Mouse (Mus musculus) hindbrain, embryonic 10.5 days (tissue): ENCODE measurements around the gene Tnfaip6. TPM values are rescaled to one million over a fixed set of nuclear protein-coding genes. Genes with fewer than 3 reads are reported as not detected.

Source experiments
- DNase-seq: peaks from one replicate; pipeline ENCODE4 v3.0.0-alpha.2; 2017; ENCODE audit warnings: low spot score
- H3K27ac ChIP-seq: fragments of 300-500 bp; sonication (generic); 2 replicates; pipeline ENCODE4 v1.5.1; 2016; ENCODE audit warnings: mild to moderate bottlenecking, moderate library complexity
- H3K27me3 ChIP-seq: fragments of 300-500 bp; sonication (generic); 2 replicates; pipeline ENCODE4 v1.6.1; 2016; ENCODE audit warnings: mild to moderate bottlenecking; ENCODE audit not compliant: poor library complexity, insufficient read depth, severe bottlenecking
- H3K36me3 ChIP-seq: fragments of 300-500 bp; sonication (generic); 2 replicates; pipeline ENCODE4 v1.6.1; 2016; ENCODE audit warnings: mild to moderate bottlenecking, moderate library complexity
- H3K4me1 ChIP-seq: fragments of 300-500 bp; sonication (generic); replicated peaks from 2 replicates; pipeline ENCODE4 v1.6.1; 2016; ENCODE audit warnings: mild to moderate bottlenecking
- H3K4me3 ChIP-seq: fragments of 300-500 bp; sonication (generic); 2 replicates; pipeline ENCODE4 v1.5.1; 2016; ENCODE audit warnings: mild to moderate bottlenecking, moderate library complexity
- H3K9me3 ChIP-seq: fragments of 300-500 bp; sonication (generic); 2 replicates; pipeline ENCODE4 v1.6.1; 2016; ENCODE audit warnings: mild to moderate bottlenecking, moderate library complexity
- WGBS: fragments of 180-500 bp; shearing (Covaris S2); methylation state at CpG from one replicate; pipeline ENCODE4 v1.1.7; 2016; 5-methylcytosine and 5-hydroxymethylcytosine counted together
- polyA plus RNA-seq: library from polyadenylated mRNA; unstranded; fragments of >200 nt; fragmentation: Nextera tagmentation; extraction: Ambion mirVana; gene quantifications from 2 replicates; pipeline ENCODE4 v1.2.1, GENCODE M21; 2016

The Tnfaip6 gene
- polyA plus RNA-seq, 1 experiment from 2014 or later, result 28.6 TPM

- Histone ChIP-seq H3K27ac (no peak overlapping the region), H3K27me3 (no peaks in the 10 kb centered on the region), H3K9me3 (no peaks in the 10 kb centered on the region), H3K4me3 (no peak overlapping the region), H3K36me3 (peaks cover 13% of the 10 kb centered on the region), H3K4me1 (peaks cover 6% of the 10 kb centered on the region; the same call in 1 of the 2 replicates)
- DNase-seq, result no peak
Measured at GRCm38 (mm10) chr2:52057681-52058080, 19.9 kb downstream of the Tnfaip6 start.

GRCm38 (mm10) chr2:52068641-52069040, 30.8 kb downstream of the Tnfaip6 start:
- Histone ChIP-seq H3K27ac (no peak overlapping the region), H3K9me3 (no peaks in the 10 kb centered on the region), H3K4me3 (no peak overlapping the region), H3K27me3 (no peaks in the 10 kb centered on the region), H3K4me1 (peaks cover 17% of the 10 kb centered on the region), H3K36me3 (no peaks in the 10 kb centered on the region)
- WGBS, result 73% methylated on average over 1 of the region's 1 CpGs
- no peak for DNase-seq

GRCm38 (mm10) chr2:52070816-52071215, 33.0 kb downstream of the Tnfaip6 start:
- 85% methylated on average over 5 of the region's 5 CpGs for WGBS
- H3K9me3 ChIP-seq, result no peaks in the 10 kb centered on the region
- no peak overlapping the region for H3K27ac ChIP-seq
- H3K36me3 ChIP-seq, result peaks cover 18% of the 10 kb centered on the region
- H3K4me1 ChIP-seq, result peaks cover 28% of the 10 kb centered on the region
- H3K27me3 ChIP-seq, result no peaks in the 10 kb centered on the region
- no peak overlapping the region for H3K4me3 ChIP-seq
- no peak for DNase-seq

GRCm38 (mm10) chr2:52071241-52071991, 33.6 kb downstream of the Tnfaip6 start:
- WGBS, result 22% methylated on average over 13 of the region's 13 CpGs
- DNase-seq, result peak; percentile 10

GRCm38 (mm10) chr2:52072065-52072490, 34.3 kb downstream of the Tnfaip6 start:
- DNase-seq, result peak; percentile 62
- Histone ChIP-seq H3K4me1 (peaks cover 28% of the 10 kb centered on the region), H3K4me3 (peak overlapping the region; percentile 99), H3K27me3 (no peaks in the 10 kb centered on the region), H3K27ac (peak overlapping the region; percentile 98), H3K9me3 (no peaks in the 10 kb centered on the region), H3K36me3 (peaks cover 30% of the 10 kb centered on the region)
- 2% methylated on average over 10 of the region's 10 CpGs for WGBS

More at GRCm38 (mm10) chr2:52071241-52071991, 33.6 kb downstream of the Tnfaip6 start:
- H3K4me1 ChIP-seq, result peaks cover 28% of the 10 kb centered on the region
- no peaks in the 10 kb centered on the region for H3K27me3 ChIP-seq
- H3K27ac ChIP-seq, result peak overlapping the region; percentile 98
- peak overlapping the region; percentile 99 for H3K4me3 ChIP-seq
- H3K36me3 ChIP-seq, result peaks cover 24% of the 10 kb centered on the region
- no peaks in the 10 kb centered on the region for H3K9me3 ChIP-seq

GRCm38 (mm10) chr2:52072491-52073140, 34.8 kb downstream of the Tnfaip6 start, which contains the start of gene Rif1:
TSS of gene Rif1 (plus strand) at chr2:52072832.
- no peaks in the 10 kb centered on the region for H3K9me3 ChIP-seq
- no peaks in the 10 kb centered on the region for H3K27me3 ChIP-seq
- H3K4me1 ChIP-seq, result peaks cover 28% of the 10 kb centered on the region
- peak within 1 kb of the TSS; percentile 98 for H3K27ac ChIP-seq
- under 1% methylated on average over 70 of the region's 72 CpGs for WGBS
- DNase-seq, result peak; percentile 92
- H3K36me3 ChIP-seq, result peaks cover 36% of the 10 kb centered on the region
- H3K4me3 ChIP-seq, result peak within 1 kb of the TSS; percentile 99

GRCm38 (mm10) chr2:52073141-52073904, 35.5 kb downstream of the Tnfaip6 start:
- Histone ChIP-seq H3K4me1 (peaks cover 28% of the 10 kb centered on the region), H3K36me3 (peaks cover 43% of the 10 kb centered on the region), H3K27ac (peak overlapping the region; percentile 98), H3K4me3 (peak overlapping the region; percentile 99), H3K27me3 (no peaks in the 10 kb centered on the region), H3K9me3 (no peaks in the 10 kb centered on the region)
- DNase-seq, result no peak
- 1% methylated on average over 56 of the region's 56 CpGs for WGBS

- Histone ChIP-seq H3K36me3 (peaks cover 96% of the 10 kb centered on the region), H3K4me1 (peaks cover 11% of the 10 kb centered on the region; the same call in 1 of the 2 replicates), H3K9me3 (no peaks in the 10 kb centered on the region), H3K4me3 (no peak overlapping the region), H3K27me3 (no peaks in the 10 kb centered on the region), H3K27ac (no peak overlapping the region)
- no peak for DNase-seq
- WGBS, result 92% methylated on average over 2 of the region's 2 CpGs
Measured at GRCm38 (mm10) chr2:52078666-52079065, 40.9 kb downstream of the Tnfaip6 start.

- no peaks in the 10 kb centered on the region for H3K9me3 ChIP-seq
- H3K36me3 ChIP-seq, result peaks cover 99% of the 10 kb centered on the region
- no peaks in the 10 kb centered on the region for H3K27me3 ChIP-seq
- H3K4me3 ChIP-seq, result no peak overlapping the region
- 96% methylated on average over 3 of the region's 3 CpGs for WGBS
- DNase-seq, result no peak
- H3K27ac ChIP-seq, result no peak overlapping the region
- no peaks in the 10 kb centered on the region for H3K4me1 ChIP-seq
Measured at GRCm38 (mm10) chr2:52084013-52084412, 46.2 kb downstream of the Tnfaip6 start.

- DNase-seq, result no peak
- H3K36me3 ChIP-seq, result peaks cover 99% of the 10 kb centered on the region
- H3K27ac ChIP-seq, result no peak overlapping the region
- no peak overlapping the region for H3K4me3 ChIP-seq
- H3K4me1 ChIP-seq, result no peaks in the 10 kb centered on the region
- no peaks in the 10 kb centered on the region for H3K27me3 ChIP-seq
- H3K9me3 ChIP-seq, result no peaks in the 10 kb centered on the region
- whole genome bisulfite sequencing, result 96% methylated on average over 2 of the region's 2 CpGs
Measured at GRCm38 (mm10) chr2:52084571-52084970, 46.8 kb downstream of the Tnfaip6 start.
